Mouse (Mus musculus): ENCODE results near the gene Csgalnact2.

Gene Csgalnact2

DNA sequence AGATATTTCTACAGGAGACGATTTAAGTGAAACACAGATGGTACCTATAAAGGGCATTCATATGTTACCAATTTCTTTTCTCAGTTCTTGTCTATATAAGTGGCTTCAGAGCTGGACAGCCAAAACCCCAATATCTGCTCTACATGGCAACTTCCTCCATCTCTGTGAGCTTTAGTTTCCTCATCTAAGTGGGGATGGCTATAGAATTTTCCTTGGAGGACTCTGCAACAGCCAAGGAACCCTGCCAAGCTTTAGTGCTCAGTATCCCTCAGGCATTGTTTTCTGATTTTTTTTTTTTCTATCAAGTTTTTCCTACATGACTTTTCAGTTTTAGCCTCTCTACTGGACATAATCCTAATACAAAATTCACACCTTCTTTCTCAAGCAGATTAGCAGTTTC lies 4.5 kb downstream of the Csgalnact2 start:
- DNase-seq (ENCODE audit: low spot score): no peak

DNA sequence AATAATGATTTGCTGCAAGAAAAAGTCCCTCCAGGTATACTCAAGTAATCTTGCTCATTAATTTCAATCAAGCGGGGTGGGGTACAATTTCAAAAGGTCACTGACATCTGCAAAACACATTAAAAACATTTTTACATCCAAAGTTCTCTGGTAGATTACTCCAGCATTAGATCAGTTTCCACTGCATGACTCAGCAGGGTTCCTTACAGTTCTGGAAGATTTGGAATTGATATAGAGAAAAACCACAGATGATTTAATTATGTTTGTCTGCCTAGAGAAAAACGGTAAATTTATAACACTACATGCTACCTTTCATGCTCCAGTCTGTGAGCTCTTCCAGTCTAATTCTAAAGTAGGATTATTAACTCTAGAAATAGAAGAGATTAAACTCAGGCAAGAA lies 8.9 kb downstream of the Csgalnact2 start:
- no peak for DNase-seq (ENCODE audit: low spot score)

DNA sequence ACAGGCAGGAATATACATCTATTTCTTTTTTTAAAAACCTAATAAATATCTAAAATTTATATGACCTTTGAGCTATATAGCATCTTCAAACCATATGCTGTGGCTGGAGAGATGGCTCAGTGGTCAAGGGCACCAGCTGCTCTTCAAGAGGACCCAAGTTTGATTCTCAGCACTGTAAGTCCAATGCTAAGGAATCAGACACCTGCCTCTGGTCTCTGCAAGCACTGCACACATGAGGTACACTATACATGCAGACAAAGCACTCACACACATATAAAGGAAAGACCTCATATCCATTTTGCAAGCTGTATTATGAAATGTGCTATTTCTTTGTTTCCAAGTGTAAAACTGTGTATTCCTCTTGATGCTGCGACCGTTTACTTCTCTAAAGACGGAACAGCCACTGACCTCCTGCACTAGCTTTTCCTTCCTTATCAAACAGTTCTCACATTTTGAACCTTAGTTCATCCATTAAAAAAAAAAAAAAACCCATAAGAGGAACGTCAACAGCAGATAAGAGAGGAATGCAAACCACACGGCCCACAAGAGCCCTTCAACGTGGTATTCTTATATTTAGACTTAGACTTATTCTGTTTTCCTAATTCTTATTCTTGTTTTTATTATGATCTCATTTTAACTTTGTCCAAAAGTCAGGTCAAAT lies 11.0 kb downstream of the Csgalnact2 start:
- no peak for DNase-seq (ENCODE audit: low spot score)

DNA sequence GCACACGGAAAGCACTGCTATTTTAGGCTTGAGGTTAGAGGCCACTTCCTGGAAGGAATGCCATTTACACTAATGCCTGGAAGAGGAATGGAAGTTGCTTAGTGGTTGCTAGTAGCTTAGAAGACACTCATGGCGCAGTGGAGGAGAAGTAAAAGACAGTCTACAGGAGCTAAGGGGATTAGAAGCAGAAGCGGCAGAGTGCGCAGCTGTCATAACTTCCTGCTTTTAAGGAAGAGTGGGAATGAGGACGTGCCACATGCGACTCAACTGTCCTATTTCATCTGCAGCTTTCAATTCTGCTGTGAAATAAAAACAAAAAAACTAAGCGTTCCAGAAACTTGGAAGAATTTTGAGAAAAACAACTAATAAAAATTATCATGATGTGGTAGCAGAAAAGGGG lies 11.7 kb downstream of the Csgalnact2 start:
- no peak for DNase-seq (ENCODE audit: low spot score)

DNA sequence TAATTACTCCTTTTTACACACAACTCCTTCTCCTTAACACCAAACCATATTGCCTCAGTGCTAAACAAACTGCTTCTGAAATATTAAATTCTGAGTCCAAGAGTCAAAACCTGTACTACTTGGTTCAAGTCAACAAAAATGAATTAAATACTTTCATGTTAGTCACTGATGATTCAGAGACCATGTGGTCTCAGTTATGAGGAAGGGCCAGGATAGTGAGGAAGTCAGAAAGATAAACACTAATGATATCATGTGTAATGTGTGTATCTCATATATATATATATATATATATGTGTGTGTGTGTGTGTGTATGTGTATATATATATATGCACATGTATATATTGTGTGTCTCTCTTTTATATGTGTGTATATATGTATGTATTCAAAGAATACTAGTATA lies 12.4 kb downstream of the Csgalnact2 start:
- no peak for DNase-seq (ENCODE audit: low spot score)

DNA sequence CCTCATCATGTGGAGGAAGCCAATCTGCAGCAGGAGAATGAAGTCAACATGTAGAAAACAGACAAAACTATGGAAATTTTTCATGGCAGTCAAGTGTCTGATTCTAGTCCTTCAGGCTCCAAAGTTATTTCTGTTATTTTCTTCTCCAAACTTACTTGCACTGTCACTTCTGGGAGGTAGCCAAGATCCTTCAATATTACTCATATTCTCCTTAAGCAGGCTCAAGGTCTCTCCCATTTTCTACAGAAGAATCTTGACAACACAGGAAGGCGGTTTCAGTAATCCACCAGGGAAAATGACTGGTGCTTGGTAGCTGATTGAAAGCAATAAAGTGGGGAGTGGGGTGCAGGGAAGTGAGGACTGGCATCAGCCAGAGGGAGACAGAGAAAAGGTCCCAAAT lies 16.2 kb downstream of the Csgalnact2 start:
- DNase-seq (ENCODE audit: low spot score): no peak

DNA sequence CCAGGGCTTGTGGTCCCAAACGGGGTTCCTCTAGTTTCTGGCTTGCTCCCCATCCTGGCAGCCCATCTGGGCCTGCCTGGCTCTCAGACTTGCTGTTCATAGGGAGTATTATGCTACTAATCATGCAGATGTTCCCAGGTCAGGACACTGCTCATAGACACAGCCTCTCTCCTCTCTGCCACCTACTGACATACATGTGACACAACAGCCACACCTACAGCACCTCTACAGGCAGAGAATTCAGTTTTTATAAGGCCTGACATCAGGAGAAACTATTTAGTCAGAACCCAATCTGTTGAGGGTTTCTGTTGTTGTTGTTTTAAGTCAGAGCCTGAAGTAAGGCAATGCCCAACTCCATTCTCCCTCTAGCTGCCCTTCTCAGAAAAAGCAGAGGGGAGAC lies 27.1 kb downstream of the Csgalnact2 start:
- DNase-seq (ENCODE audit: low spot score): no peak

- peak; percentile 43 for DNase-seq (ENCODE audit: low spot score)
Observed at GRCm38 (mm10) chr6:118099311-118099802, 39.6 kb downstream of the Csgalnact2 start.

- no peak for DNase-seq (ENCODE audit: low spot score)
Observed at GRCm38 (mm10) chr6:118097765-118098365, 41.1 kb downstream of the Csgalnact2 start.

DNA sequence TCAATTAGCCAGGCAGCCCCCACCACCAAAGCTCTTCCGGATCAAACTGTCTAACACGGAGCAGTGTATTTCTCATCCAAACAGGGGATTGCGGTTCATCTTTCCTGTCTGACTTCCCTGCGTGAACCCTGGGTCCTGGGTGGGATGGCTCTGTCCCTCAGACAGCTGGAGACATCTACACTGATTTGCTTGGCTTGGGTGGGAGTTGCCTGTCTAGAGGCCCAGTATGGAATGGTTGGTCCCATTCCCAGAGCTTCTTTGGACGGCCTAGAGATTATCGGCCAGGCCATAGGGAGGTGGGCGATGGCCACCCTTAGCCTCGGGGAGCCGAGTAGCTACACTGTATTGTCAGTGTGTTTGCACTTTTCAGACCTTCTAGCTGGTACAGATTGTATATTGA lies 48.1 kb downstream of the Csgalnact2 start:
- no peak for DNase-seq (ENCODE audit: low spot score)

DNA sequence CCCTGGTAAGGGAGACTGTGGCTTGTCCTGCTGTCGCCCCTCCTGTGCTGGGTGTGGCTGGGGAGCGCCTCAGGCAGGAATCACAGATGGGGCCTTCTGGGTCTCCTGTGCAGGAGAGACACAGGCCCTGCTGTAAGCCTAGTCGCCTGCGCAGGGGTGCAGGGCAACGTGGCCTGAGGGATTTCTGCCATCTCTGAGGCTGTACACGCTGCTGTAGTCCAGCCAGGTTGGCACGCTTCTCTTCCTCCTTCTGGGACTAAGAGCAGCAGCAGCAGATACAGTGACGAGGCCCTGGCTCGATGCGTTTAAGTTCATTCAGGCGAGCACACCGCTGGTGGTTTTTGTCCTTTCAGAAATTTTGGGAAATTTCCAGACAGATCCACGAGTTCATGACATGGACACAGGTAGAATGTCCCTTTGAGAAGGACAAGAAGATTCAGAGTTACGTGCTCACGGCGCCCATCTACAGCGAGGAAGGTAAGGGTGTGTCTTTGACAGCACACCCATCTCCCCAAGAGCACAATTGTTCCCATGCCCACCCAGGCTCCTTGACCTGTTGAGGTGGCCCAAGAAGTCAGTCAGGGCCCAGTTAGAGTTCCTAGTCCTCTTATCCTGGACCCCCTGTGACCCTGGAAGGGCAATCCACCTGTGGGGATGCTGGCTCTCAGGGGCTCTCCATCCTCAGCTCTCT lies 50.0 kb downstream of the Csgalnact2 start:
- no peak for DNase-seq (ENCODE audit: low spot score)

DNA sequence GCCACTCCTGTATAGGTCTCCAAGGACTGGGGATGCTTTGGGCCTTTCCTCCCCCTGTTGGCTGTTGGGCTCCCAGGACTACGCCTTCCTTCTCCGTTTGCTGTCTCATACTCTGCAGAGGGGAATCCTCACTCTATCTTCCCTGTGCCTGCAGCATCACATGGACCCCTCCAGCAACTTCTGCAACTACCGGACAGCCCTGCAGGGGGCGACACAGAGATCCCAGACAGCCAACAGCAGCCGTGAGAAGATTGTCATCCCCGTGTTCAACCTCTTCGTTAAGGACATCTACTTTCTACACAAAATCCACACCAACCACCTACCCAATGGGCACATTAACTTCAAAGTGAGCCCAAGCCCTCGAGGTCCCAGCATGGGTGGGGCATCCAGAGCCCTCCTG lies 51.0 kb downstream of the Csgalnact2 start:
- DNase-seq (ENCODE audit: low spot score): no peak

GRCm38 (mm10) chr6:118084596-118084995 lies 54.3 kb downstream of the Csgalnact2 start:
- DNase-seq (ENCODE audit: low spot score): no peak

GRCm38 (mm10) chr6:118083608-118084007 lies 55.3 kb downstream of the Csgalnact2 start:
- no peak for DNase-seq (ENCODE audit: low spot score)

DNA sequence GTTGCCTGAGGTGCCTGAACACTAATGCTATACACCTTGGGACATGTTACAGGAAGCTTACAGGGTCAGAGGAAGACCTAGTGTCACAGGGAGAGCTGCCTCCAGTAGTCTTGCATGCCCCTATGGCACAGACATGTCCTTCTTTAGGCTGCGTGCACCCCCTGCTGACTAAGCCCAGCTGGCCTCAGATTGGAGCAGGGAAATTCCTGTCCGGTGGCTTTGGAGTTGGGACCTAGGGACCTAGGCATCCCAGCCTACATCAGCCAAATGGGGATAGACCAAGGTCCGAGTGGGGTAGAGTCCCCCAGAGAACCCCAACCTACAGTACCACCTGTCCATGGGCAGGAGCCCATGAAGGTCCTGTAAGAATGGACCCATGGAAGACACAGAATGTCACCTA lies 56.6 kb downstream of the Csgalnact2 start:
- no peak for DNase-seq (ENCODE audit: low spot score)

DNA sequence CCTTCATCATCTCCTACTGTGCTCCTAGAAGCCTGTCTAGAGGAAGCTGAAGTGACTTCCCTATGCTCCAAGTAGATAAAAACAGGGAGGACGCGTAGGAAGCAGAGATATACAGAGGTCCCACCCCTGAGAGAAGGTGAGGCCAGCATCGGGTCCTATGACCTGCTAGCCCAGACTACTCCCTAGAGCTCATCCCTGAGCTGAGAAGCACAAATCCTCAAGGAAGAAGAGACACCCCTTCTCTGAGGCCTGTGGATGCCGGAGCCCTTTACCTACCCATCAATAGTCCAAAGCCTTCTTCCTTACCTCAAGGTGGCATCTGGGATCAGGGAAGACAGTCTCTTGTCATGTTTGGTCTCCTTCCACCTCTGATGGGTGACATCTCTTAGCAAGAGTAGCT lies 58.2 kb downstream of the Csgalnact2 start:
- DNase-seq (ENCODE audit: low spot score): no peak

DNA sequence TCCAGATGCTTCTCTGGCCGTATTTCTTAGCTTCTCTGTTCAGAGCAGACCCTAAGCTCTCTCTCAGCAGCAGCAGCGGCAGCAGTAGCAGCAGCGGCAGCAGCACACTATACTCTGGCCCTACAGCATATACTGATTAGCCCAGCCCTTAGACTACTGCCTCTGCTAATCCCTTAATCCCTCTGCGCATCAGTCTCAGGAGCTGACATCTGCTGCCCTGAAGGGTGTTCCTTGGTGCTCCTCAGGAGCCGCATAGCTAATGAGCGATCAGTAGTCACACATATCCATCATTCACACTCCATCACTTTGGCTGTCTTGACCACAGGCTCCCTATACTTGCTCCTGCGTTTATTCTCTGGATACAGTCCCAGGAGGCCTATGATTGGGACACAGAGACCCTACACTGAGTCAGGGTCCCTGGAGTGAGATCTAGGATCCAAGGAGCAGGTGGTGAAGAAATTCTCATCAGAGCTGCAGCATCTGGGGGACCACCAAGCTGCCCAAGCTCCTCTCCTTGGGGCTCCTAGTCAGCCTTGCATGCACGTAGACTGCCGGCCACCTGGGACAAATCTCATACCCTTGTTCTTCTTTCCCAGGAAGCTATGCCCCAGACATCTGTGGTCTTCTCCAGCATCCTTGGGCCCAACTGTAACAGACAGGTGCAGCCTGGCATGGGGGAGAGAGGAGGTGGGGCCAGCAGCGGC lies 59.0 kb downstream of the Csgalnact2 start:
- DNase-seq (ENCODE audit: low spot score): peak; percentile 33

GRCm38 (mm10) chr6:118079292-118079691 lies 59.6 kb downstream of the Csgalnact2 start:
- no peak for DNase-seq (ENCODE audit: low spot score)

- no peak for DNase-seq (ENCODE audit: low spot score)
Observed at GRCm38 (mm10) chr6:118078751-118079150, 60.2 kb downstream of the Csgalnact2 start.

DNA sequence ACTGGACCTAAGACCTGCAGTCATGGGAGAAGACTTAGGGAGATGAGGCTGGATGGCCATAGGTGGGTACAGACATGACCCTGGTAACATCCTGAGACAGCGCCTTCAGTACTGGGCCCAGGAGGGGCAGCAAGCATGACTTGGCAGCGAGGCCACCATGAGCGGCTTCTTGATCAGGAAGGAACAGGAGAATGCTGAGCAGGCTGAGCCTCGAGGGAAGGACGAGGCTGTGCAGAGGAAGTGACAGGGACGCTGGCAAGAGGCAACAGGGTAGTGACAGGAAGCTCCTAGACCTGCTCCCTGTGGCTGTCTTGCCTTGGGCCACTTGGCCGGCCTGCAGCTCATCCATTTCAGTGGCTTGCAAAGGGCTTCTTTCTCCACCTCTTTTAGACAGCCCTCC lies 61.5 kb downstream of the Csgalnact2 start:
- DNase-seq (ENCODE audit: low spot score): no peak

GRCm38 (mm10) chr6:118076748-118077147 lies 62.2 kb downstream of the Csgalnact2 start:
- no peak for DNase-seq (ENCODE audit: low spot score)

- DNase-seq (ENCODE audit: low spot score): no peak
Observed at GRCm38 (mm10) chr6:118076256-118076655, 62.7 kb downstream of the Csgalnact2 start.

GRCm38 (mm10) chr6:118074151-118074550 lies 64.8 kb downstream of the Csgalnact2 start:
- DNase-seq (ENCODE audit: low spot score): no peak
